Mouse (Mus musculus): Measurements from ENCODE around the gene Dclk3.

- no peak for TF ChIP-seq CTCF (IDR thresholded peaks at IDR 0.05; ENCODE audit: control insufficient read depth, insufficient read depth, insufficient replicate concordance, low read depth, low read length)
- no peak for TF ChIP-seq POLR2A (IDR thresholded peaks at IDR 0.05; ENCODE audit: control insufficient read depth, low read depth, low read length)
Observed at GRCm38 (mm10) chr9:111460201-111460814, 21.4 kb downstream of the Dclk3 start.
